Mouse (Mus musculus) hindbrain, embryonic 11.5 days (tissue): ENCODE results near the gene Nosip. TPM values are rescaled to one million over a fixed set of nuclear protein-coding genes. Genes with fewer than 3 reads are reported as not detected.

ENCODE experiments used
- ATAC-seq: fragments of 200-750 bp; cut with Nextera tagmentation; 2 replicates; pipeline ENCODE4 v1.8.0; 2017; ENCODE audit warnings: mild to moderate bottlenecking, moderate TSS enrichment, moderate library complexity; ENCODE audit not compliant: low FRiP score
- DNase-seq: peaks from one replicate; pipeline ENCODE4 v3.0.0-alpha.2; 2015; ENCODE audit warnings: low spot score
- H3K27ac ChIP-seq: fragments of 300-500 bp; sonication (generic); 2 replicates; pipeline ENCODE4 v1.5.1; 2014; ENCODE audit warnings: mild to moderate bottlenecking, low read depth, low read length
- H3K27me3 ChIP-seq: fragments of 300-500 bp; sonication (generic); 2 replicates; pipeline ENCODE4 v1.6.1; 2014; ENCODE audit warnings: mild to moderate bottlenecking, low read length, moderate library complexity, mixed read lengths; ENCODE audit not compliant: control insufficient read depth, insufficient read depth
- H3K36me3 ChIP-seq: fragments of 300-500 bp; sonication (generic); 2 replicates; pipeline ENCODE4 v1.6.1; 2014; ENCODE audit warnings: mild to moderate bottlenecking, low read length, moderate library complexity, mixed read lengths; ENCODE audit not compliant: control insufficient read depth, insufficient read depth
- H3K4me1 ChIP-seq: fragments of 300-500 bp; sonication (generic); replicated peaks from 2 replicates; pipeline ENCODE4 v1.6.1; 2014; ENCODE audit warnings: low read length, mixed read lengths; ENCODE audit not compliant: control insufficient read depth, insufficient read depth
- H3K4me2 ChIP-seq: fragments of 300-500 bp; sonication (generic); replicated peaks from 2 replicates; pipeline ENCODE4 v1.6.1; 2014; ENCODE audit warnings: mild to moderate bottlenecking, low read depth, low read length
- H3K4me3 ChIP-seq: fragments of 300-500 bp; sonication (generic); 2 replicates; pipeline ENCODE4 v1.5.1; 2014; ENCODE audit warnings: low read depth, low read length
- H3K9ac ChIP-seq: fragments of 300-500 bp; sonication (generic); 2 replicates; pipeline ENCODE4 v1.6.1; 2014; ENCODE audit warnings: low read depth, low read length
- H3K9me3 ChIP-seq: fragments of 300-500 bp; sonication (generic); 2 replicates; pipeline ENCODE4 v1.6.1; 2016; ENCODE audit warnings: low read length; ENCODE audit not compliant: control insufficient read depth
- WGBS: fragments of 180-500 bp; shearing (Covaris S2); extraction: QIAGEN DNeasy Blood & Tissue Kit; methylation state at CpG from one replicate; pipeline ENCODE4 v1.1.7; 2014; 5-methylcytosine and 5-hydroxymethylcytosine counted together
- polyA plus RNA-seq: library from polyadenylated mRNA; unstranded; fragments of >200 nt; fragmentation: Nextera tagmentation; extraction: Ambion mirVana; gene quantifications from 2 replicates; pipeline ENCODE4 v1.2.1, GENCODE M21; 2014

The Nosip gene
- polyA plus RNA-seq, 1 experiment from 2014 or later = 58.2 TPM

- no peaks in the 10 kb centered on the region for H3K9me3 ChIP-seq
- H3K27ac ChIP-seq = no peak overlapping the region
- DNase-seq (no peak), ATAC-seq (no peak)
- H3K4me3 ChIP-seq = no peak overlapping the region
- H3K36me3 ChIP-seq = peaks cover 25% of the 10 kb centered on the region
- H3K4me2 ChIP-seq = no peak overlapping the region
- H3K4me1 ChIP-seq = no peaks in the 10 kb centered on the region
- H3K27me3 ChIP-seq = no peaks in the 10 kb centered on the region
- WGBS = 93% methylated on average over 11 of the region's 11 CpGs
- no peak overlapping the region for H3K9ac ChIP-seq
Measured at GRCm38 (mm10) chr7:45028351-45028750, 33.9 kb upstream of the Nosip start.

- Histone ChIP-seq H3K4me2 (no peak overlapping the region), H3K27ac (no peak overlapping the region), H3K4me3 (no peak overlapping the region), H3K27me3 (no peaks in the 10 kb centered on the region), H3K36me3 (peaks cover 39% of the 10 kb centered on the region), H3K9ac (no peak overlapping the region), H3K9me3 (no peaks in the 10 kb centered on the region), H3K4me1 (no peaks in the 10 kb centered on the region)
- DNase-seq = no peak
- ATAC-seq = no peak
- WGBS = 90% methylated on average over 6 of the region's 6 CpGs
Measured at GRCm38 (mm10) chr7:45029995-45030394, 32.2 kb upstream of the Nosip start.

- Histone ChIP-seq H3K4me3 (no peak overlapping the region), H3K4me1 (no peaks in the 10 kb centered on the region), H3K27me3 (no peaks in the 10 kb centered on the region), H3K4me2 (no peak overlapping the region), H3K36me3 (peaks cover 39% of the 10 kb centered on the region), H3K9me3 (no peaks in the 10 kb centered on the region), H3K9ac (no peak overlapping the region), H3K27ac (no peak overlapping the region)
- ATAC-seq (no peak), DNase-seq (no peak)
- WGBS = 98% methylated on average over 8 of the region's 8 CpGs
Measured at GRCm38 (mm10) chr7:45030857-45031256, 31.4 kb upstream of the Nosip start.

GRCm38 (mm10) chr7:45033722-45034359 lies 28.4 kb upstream of the Nosip start:
- Histone ChIP-seq H3K36me3 (peaks cover 35% of the 10 kb centered on the region), H3K4me2 (no peak overlapping the region), H3K4me3 (no peak overlapping the region), H3K9me3 (no peaks in the 10 kb centered on the region), H3K27ac (no peak overlapping the region), H3K9ac (no peak overlapping the region), H3K4me1 (no peaks in the 10 kb centered on the region), H3K27me3 (no peaks in the 10 kb centered on the region)
- WGBS = 92% methylated on average over 18 of the region's 19 CpGs
- DNase-seq (no peak), ATAC-seq (no peak)

- Histone ChIP-seq H3K4me2 (no peak overlapping the region), H3K27me3 (no peaks in the 10 kb centered on the region), H3K27ac (no peak overlapping the region), H3K9me3 (no peaks in the 10 kb centered on the region), H3K4me1 (no peaks in the 10 kb centered on the region), H3K9ac (no peak overlapping the region), H3K4me3 (no peak overlapping the region), H3K36me3 (peaks cover 35% of the 10 kb centered on the region)
- WGBS = 95% methylated on average over 3 of the region's 3 CpGs
- DNase-seq = no peak
- ATAC-seq = no peak
Measured at GRCm38 (mm10) chr7:45035631-45036030, 26.6 kb upstream of the Nosip start.

- no peak overlapping the region for H3K4me3 ChIP-seq
- no peaks in the 10 kb centered on the region for H3K4me1 ChIP-seq
- H3K36me3 ChIP-seq = peaks cover 37% of the 10 kb centered on the region
- no peak overlapping the region for H3K4me2 ChIP-seq
- ATAC-seq (no peak), DNase-seq (no peak)
- H3K9me3 ChIP-seq = no peaks in the 10 kb centered on the region
- H3K27me3 ChIP-seq = no peaks in the 10 kb centered on the region
- no peak overlapping the region for H3K9ac ChIP-seq
- 93% methylated on average over 11 of the region's 11 CpGs for WGBS
- H3K27ac ChIP-seq = no peak overlapping the region
Measured at GRCm38 (mm10) chr7:45036702-45037101, 25.5 kb upstream of the Nosip start.

GRCm38 (mm10) chr7:45037720-45038361 lies 24.4 kb upstream of the Nosip start:
- Histone ChIP-seq H3K27me3 (no peaks in the 10 kb centered on the region), H3K4me3 (no peak overlapping the region), H3K36me3 (peaks cover 35% of the 10 kb centered on the region), H3K4me2 (no peak overlapping the region), H3K27ac (no peak overlapping the region), H3K4me1 (no peaks in the 10 kb centered on the region), H3K9ac (no peak overlapping the region), H3K9me3 (no peaks in the 10 kb centered on the region)
- 75% methylated on average over 7 of the region's 7 CpGs for WGBS
- no peak for ATAC-seq
- DNase-seq = peak; percentile 63

- Histone ChIP-seq H3K27me3 (no peaks in the 10 kb centered on the region), H3K4me1 (no peaks in the 10 kb centered on the region), H3K9ac (no peak overlapping the region), H3K27ac (no peak overlapping the region), H3K9me3 (no peaks in the 10 kb centered on the region), H3K4me2 (no peak overlapping the region), H3K4me3 (no peak overlapping the region), H3K36me3 (peaks cover 39% of the 10 kb centered on the region)
- ATAC-seq = no peak
- WGBS = 96% methylated on average over 9 of the region's 9 CpGs
- no peak for DNase-seq
Measured at GRCm38 (mm10) chr7:45038411-45038810, 23.8 kb upstream of the Nosip start.

- H3K27me3 ChIP-seq = no peaks in the 10 kb centered on the region
Measured at GRCm38 (mm10) chr7:45040851-45041250, 21.4 kb upstream of the Nosip start.

More at GRCm38 (mm10) chr7:45040851-45041250, 21.4 kb upstream of the Nosip start:
- 92% methylated on average over 9 of the region's 9 CpGs for WGBS
- Histone ChIP-seq H3K27ac (no peak overlapping the region), H3K4me1 (no peaks in the 10 kb centered on the region), H3K36me3 (peaks cover 37% of the 10 kb centered on the region), H3K4me3 (no peak overlapping the region), H3K4me2 (no peak overlapping the region), H3K9ac (no peak overlapping the region), H3K9me3 (no peaks in the 10 kb centered on the region)
- DNase-seq (no peak), ATAC-seq (no peak)
